Mouse (Mus musculus) brain, embryonic 18.5 days (tissue): ENCODE measurements around the gene Ranbp3.
A peak's percentile ranks its signal among the peaks of the same experiment; 100 is the strongest.
"Not testable (repeated sequence)": the region's sequence is repeated elsewhere in the genome, so short reads cannot be mapped to it uniquely, and the experiment has no call there.

Experiments
- DNase-seq: peaks from one replicate; pipeline ENCODE4 v3.0.0-alpha.2; 2012; ENCODE audit warnings: low read depth, low spot score

The Ranbp3 gene

DNA sequence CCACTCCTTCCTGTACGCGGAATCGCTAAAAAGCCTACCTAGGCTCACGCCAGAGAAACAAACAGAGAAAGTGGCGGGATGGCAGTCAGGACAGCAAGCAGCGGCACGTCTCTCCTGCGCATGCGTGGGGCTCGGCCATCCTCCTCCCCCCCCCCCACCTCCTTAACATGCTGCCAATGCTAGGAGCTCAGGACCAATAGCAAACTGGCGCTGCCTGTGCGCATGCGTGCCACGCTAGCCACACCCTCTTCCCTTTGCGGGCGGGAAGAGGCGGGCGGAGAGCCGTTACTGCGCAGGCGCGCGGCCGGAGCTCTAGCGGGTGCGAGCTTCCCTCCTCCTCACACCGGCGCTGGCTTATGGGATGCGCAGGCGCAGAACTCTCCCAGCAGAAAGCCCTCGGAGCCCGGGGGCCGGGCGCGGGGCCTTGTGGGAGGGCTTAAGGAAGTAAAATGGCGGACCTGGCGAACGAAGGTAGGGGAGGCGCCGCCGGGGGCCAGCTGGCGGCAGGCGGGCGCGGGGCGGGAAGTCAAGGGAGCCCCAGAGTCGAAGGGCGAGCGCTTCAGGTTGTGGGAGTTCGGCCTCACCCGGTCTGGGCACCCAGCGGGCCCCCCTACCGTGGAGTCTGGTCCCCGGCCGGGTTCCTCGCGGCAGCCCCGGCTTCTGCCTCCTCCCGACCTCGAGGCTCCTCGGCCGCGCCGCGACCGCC lies at the start of gene Ranbp3:
Gene Ranbp3 (plus strand): TSS at position 354 of the 706 bp plus-strand sequence.
- DNase-seq, result peak; percentile 98

DNA sequence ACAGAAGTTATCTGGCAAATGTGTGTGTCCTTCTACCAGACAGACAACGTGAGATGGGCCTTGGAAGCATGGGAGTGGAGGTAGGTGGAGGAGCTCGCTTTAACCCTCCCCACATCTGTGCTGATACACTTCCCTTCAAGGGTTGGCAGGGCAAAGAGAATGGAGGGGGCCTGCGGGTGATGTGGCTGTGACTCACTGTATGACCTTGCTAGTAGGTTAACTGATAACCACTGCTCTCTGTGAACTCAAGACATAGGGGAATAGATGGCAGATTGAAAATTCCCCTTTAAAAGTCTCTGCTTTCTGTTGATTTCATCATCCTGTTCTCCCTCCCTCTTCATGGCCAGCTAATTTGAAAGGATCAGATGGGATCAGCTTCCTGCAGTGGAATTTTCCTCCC lies 47.6 kb upstream of the Ranbp3 start:
- DNase-seq, result no peak

DNA sequence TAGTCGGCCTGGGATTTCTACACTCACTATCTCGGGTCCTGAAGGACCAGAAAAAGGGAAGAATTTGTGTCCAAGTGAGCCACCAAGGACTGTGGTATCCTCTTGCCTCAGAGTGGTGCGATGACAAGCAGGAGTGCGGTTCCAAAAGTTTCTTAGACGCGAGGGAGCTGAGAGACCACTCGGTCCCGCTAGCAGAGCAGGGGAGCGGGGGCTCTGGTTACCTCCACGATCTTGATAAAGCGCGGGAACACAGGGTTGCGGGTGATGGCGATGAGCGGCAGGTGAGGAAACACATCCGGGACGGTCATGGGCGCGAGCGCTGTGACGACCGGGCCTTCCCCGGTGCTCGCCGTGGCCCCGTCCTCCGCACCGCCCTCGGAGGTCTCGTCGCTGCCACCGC lies 46.8 kb upstream of the Ranbp3 start:
- no peak for DNase-seq

DNA sequence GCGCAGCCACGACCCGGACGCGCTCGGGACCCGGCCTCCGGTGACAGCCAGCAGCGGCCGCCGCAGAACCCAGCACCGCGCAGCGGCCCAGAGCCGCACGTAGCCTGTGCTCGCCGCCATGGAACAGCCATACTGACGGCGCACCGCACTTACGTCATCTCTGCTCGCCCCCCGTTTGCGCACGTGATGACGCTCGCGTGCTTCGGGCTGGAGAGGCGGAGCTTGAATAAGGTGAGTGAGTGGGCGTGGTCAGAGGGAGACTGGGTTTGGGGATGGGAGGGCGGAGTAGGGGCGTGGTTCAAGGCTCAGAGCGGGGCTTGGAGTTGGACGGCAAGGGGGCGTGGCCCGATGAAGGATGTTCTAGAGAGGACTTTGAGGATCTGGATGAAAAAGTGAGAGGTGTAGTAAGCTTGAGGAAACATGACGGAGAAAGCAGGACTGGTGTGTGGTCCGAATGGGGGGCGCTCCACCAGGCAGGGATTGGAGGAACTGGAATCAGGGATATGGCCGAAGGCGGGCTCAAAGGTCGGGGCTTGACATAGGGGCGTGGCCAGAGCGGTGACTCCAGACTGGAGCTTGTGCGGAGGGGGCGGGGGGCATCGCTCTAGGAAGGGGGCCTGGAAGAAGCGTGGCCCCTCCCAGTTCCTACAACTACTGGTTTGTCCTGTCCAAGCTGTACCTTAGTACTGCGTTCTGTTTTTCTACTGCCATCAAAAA lies 46.2 kb upstream of the Ranbp3 start, which contains the start of gene Lonp1:
Gene Lonp1 (minus strand): TSS at position 134 of the 717 bp plus-strand sequence.
- peak; percentile 95 for DNase-seq

GRCm38 (mm10) chr17:56627530-56628277 lies 45.4 kb upstream of the Ranbp3 start, which contains the start of gene Catsperd:
Catsperd (plus strand) TSS chr17:56628143.
- DNase-seq, result peak; percentile 34

GRCm38 (mm10) chr17:56629800-56630781 lies 43.0 kb upstream of the Ranbp3 start:
- DNase-seq, result not testable (repeated sequence)

GRCm38 (mm10) chr17:56631807-56632206 lies 41.3 kb upstream of the Ranbp3 start:
- no peak for DNase-seq

GRCm38 (mm10) chr17:56634023-56634422 lies 39.1 kb upstream of the Ranbp3 start:
- no peak for DNase-seq

DNA sequence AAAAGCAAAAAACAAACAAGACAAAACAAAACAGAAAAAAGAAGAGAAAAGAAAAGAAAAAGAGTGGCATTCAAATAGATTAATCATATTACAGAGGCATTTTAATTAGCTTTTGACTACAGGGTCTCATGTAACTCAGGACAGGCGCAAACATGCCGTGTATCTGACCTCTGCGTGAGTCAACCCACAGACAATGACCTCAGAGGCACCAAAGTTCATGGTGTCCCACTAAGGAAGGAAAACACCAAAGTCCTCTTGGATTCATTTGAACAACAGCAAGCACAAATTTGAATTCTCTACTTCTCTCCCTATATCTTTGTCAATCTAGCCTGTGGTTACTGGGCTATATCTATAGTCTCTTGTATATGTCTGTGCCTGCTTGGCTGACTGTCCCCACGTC lies 29.9 kb upstream of the Ranbp3 start:
- DNase-seq, result no peak

GRCm38 (mm10) chr17:56647546-56647945 lies 25.5 kb upstream of the Ranbp3 start:
- no peak for DNase-seq

DNA sequence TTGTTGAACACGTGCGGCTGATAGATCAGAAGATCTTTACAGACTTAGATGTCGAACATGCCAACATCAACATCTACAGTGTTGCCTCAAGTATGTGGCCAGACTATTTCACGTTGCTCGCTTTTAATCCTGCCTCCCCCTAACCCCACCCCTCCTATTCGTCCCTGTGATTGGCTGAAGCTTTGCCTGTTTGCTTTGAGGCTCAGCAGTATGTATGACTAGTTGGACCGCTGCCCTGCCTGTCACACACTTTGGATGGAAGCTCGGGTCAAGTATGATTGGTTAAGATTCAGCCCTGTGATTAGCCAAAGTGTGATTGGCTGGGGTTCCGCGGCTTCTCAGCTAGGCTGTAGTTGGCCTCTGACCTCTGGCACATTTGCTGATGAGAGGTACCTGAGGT lies 21.3 kb upstream of the Ranbp3 start:
- no peak for DNase-seq

- no peak for DNase-seq
Measured at GRCm38 (mm10) chr17:56654771-56655170, 18.3 kb upstream of the Ranbp3 start.

DNA sequence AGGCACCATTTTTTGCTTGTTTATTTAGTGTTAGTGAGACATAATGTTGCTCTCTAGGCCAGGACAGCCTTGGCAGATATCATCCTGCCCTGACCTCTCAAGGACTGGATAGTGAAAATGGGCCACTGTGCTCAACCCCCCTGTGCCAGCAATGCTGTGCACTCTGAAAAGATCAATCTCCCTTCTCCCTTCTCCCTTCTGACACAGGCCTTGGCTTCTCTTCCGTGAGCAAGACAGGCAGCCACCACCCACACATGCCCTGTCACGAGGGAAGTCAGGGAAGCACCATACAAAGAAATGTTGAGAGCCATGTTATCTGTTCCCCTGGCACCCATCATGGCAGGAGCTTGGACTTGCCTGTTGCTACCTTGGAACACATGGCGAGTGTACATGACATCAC lies 17.8 kb upstream of the Ranbp3 start:
- no peak for DNase-seq

- DNase-seq, result no peak
Measured at GRCm38 (mm10) chr17:56656171-56656570, 16.9 kb upstream of the Ranbp3 start.

GRCm38 (mm10) chr17:56663659-56664058 lies 9.4 kb upstream of the Ranbp3 start:
- DNase-seq, result no peak

- DNase-seq, result no peak
Measured at GRCm38 (mm10) chr17:56664333-56664732, 8.8 kb upstream of the Ranbp3 start.

- no peak for DNase-seq
Measured at GRCm38 (mm10) chr17:56666384-56666783, 6.7 kb upstream of the Ranbp3 start.

DNA sequence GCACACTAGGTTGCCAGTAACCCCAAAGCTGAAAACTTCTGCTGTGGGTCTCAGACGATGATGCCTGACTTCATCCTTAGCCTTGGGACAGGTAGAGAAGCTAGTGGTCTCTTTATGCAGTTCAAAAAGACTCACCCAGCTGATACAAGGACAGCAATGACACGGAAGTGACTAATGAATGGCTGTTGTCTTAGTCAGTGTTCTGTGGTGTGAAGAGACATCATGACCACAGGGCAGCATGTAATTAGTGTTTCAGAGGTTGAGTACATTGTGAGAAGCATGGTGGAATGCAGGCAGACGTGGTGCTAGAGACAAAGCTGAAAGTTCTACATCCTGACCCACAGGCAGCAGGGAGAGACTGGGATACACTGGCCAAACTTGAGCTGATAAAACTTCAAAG lies 5.5 kb upstream of the Ranbp3 start:
- no peak for DNase-seq

GRCm38 (mm10) chr17:56668384-56669144 lies 4.5 kb upstream of the Ranbp3 start:
- peak; percentile 43 for DNase-seq

DNA sequence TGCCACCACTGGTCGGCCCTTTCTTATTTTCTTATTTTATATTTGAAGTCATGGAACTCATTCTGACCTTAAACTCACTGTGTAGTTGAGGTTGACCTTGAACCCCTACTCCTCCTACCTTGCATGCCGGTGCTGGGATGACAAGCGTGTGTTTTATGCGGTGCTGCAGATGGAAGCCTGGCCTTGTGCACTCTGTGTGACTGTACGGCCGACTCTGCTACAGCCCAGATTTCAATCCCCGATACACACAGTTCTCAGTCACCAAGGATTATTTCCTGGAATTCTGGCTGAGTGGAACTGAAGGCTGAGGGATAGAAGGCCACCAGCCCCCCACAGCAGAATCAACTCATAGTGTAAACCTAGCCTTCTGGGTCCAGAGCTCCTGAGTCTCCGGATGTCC lies 3.3 kb upstream of the Ranbp3 start:
- DNase-seq, result no peak
